Mouse (Mus musculus) embryonic facial prominence, embryonic 14.5 days (tissue): ENCODE data around the gene Gpr83. TPM values are rescaled to one million over a fixed set of nuclear protein-coding genes. Genes with fewer than 3 reads are reported as not detected.

Source experiments
- ATAC-seq: fragments of 200-750 bp; cut with Nextera tagmentation; 2 replicates; pipeline ENCODE4 v1.8.0; 2017; ENCODE audit warnings: low read depth, moderate number of reproducible peaks, moderate TSS enrichment
- DNase-seq: peaks from one replicate; pipeline ENCODE4 v3.0.0-alpha.2; 2015; ENCODE audit warnings: low spot score
- H3K27ac ChIP-seq: fragments of 300-500 bp; sonication (generic); replicated peaks from 2 replicates; pipeline ENCODE4 v1.5.1; 2014; ENCODE audit warnings: low read depth, mild to moderate bottlenecking, low read length, moderate library complexity
- H3K27me3 ChIP-seq: fragments of 300-500 bp; sonication (generic); replicated peaks from 2 replicates; pipeline ENCODE4 v1.6.1; 2014; ENCODE audit warnings: low read length; ENCODE audit not compliant: control insufficient read depth, insufficient read depth
- H3K36me3 ChIP-seq: fragments of 300-500 bp; sonication (generic); 2 replicates; pipeline ENCODE4 v1.6.1; 2014; ENCODE audit warnings: low read length, mixed read lengths; ENCODE audit not compliant: control insufficient read depth, insufficient read depth
- H3K4me1 ChIP-seq: fragments of 300-500 bp; sonication (generic); 2 replicates; pipeline ENCODE4 v1.6.1; 2014; ENCODE audit warnings: antibody characterized with exemption, low read length; ENCODE audit not compliant: control insufficient read depth, insufficient read depth
- H3K4me2 ChIP-seq: fragments of 300-500 bp; sonication (generic); 2 replicates; pipeline ENCODE4 v1.6.1; 2014; ENCODE audit warnings: low read depth, mild to moderate bottlenecking, low read length, moderate library complexity, mixed read lengths
- H3K4me3 ChIP-seq: fragments of 300-500 bp; sonication (generic); 2 replicates; pipeline ENCODE4 v1.5.1; 2014; ENCODE audit warnings: low read depth, mild to moderate bottlenecking, low read length
- H3K9ac ChIP-seq: fragments of 300-500 bp; sonication (generic); 2 replicates; pipeline ENCODE4 v1.6.1; 2014; ENCODE audit warnings: low read depth, mild to moderate bottlenecking, low read length, moderate library complexity, mixed read lengths
- H3K9me3 ChIP-seq: fragments of 300-500 bp; sonication (generic); 2 replicates; pipeline ENCODE4 v1.6.1; 2016; ENCODE audit warnings: low read length; ENCODE audit not compliant: control insufficient read depth
- WGBS: fragments of 180-500 bp; shearing (Covaris S2); extraction: QIAGEN DNeasy Blood & Tissue Kit; methylation state at CpG from one replicate; pipeline ENCODE4 v1.1.7; 2014; 5-methylcytosine and 5-hydroxymethylcytosine counted together
- polyA plus RNA-seq: library from polyadenylated mRNA; unstranded; fragments of >200 nt; fragmentation: Nextera tagmentation; extraction: Ambion mirVana; gene quantifications from 2 replicates; pipeline ENCODE4 v1.2.1, GENCODE M21; 2014

Gpr83 gene
- polyA plus RNA-seq, 1 experiment from 2014 or later = 3.2 TPM

GRCm38 (mm10) chr9:14893388-14893787 lies 33.4 kb downstream of the Gpr83 start:
- H3K9ac ChIP-seq = no peak overlapping the region
- H3K27me3 ChIP-seq = no peaks in the 10 kb centered on the region
- peaks cover 3% of the 10 kb centered on the region; the same call in 1 of the 2 replicates for H3K4me1 ChIP-seq
- H3K4me2 ChIP-seq = no peak overlapping the region
- no peaks in the 10 kb centered on the region for H3K9me3 ChIP-seq
- no peaks in the 10 kb centered on the region for H3K36me3 ChIP-seq
- WGBS = 73% methylated on average over 9 of the region's 9 CpGs
- no peak for ATAC-seq
- no peak overlapping the region for H3K27ac ChIP-seq
- H3K4me3 ChIP-seq = no peak overlapping the region
- no peak for DNase-seq

DNA sequence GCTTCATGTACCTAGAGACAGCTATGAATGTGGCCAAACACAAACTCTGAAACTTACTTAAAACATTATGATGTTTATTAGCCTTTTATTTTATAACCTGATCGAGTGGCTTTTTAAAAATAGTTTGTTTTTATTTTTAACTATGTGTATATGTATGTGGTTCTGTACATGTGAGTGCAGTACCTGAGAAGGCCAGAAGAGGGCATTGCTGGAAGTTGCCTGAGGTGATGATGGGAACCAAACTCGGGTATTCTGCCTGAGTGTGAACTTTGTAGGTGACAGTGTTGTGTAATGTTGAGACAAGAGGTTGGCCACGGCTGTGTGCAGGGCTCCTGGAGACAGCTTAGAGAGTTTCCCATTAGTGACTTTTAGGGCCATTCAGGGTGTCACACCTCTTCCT lies 34.6 kb downstream of the Gpr83 start:
- no peaks in the 10 kb centered on the region for H3K27me3 ChIP-seq
- no peak overlapping the region for H3K4me2 ChIP-seq
- H3K4me1 ChIP-seq = peaks cover 3% of the 10 kb centered on the region; the same call in 1 of the 2 replicates
- H3K9me3 ChIP-seq = no peaks in the 10 kb centered on the region
- no peaks in the 10 kb centered on the region for H3K36me3 ChIP-seq
- no peak overlapping the region for H3K9ac ChIP-seq
- DNase-seq = no peak
- no peak overlapping the region for H3K27ac ChIP-seq
- WGBS = 82% methylated on average over 3 of the region's 3 CpGs
- H3K4me3 ChIP-seq = no peak overlapping the region
- no peak for ATAC-seq

DNA sequence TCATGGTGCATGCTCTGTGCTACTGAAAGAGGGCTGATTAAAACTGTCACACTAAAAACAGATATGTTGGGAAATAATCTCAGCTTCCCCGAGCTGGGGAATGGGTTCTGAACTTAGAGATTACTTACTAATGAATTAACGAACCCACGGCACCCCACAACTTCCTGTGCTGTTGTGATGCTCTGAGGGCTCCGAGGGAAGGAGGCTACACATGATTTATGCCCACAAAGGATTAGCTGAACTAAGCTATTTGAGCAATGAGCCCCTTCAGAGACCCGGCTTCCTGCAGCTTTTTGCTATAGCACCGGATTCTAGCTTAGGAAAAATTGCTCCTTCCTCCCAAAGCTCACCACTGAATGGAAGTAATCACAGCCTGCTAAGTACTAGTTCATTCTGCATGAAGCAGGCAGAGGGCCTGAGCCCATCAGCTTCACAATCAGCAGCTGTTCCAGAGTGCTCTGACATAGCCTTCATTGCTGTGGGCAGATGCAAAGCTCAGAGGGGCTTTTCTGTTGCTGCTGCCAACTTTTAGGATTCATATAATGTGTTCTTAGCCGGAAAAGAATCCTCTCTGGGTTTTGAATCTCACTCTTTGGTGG lies 35.3 kb downstream of the Gpr83 start:
- Histone ChIP-seq H3K4me1 (peaks cover 3% of the 10 kb centered on the region; the same call in 1 of the 2 replicates), H3K36me3 (no peaks in the 10 kb centered on the region), H3K4me2 (no peak overlapping the region), H3K27me3 (no peaks in the 10 kb centered on the region), H3K9me3 (no peaks in the 10 kb centered on the region), H3K27ac (no peak overlapping the region), H3K9ac (no peak overlapping the region), H3K4me3 (no peak overlapping the region)
- 54% methylated on average over 7 of the region's 7 CpGs for WGBS
- DNase-seq = peak; percentile 77
- ATAC-seq = peak; percentile 66; the same call in 1 of the 2 replicates

- no peaks in the 10 kb centered on the region for H3K36me3 ChIP-seq
- H3K9me3 ChIP-seq = no peaks in the 10 kb centered on the region
- ATAC-seq (no peak), DNase-seq (peak; percentile 59)
- no peak overlapping the region for H3K9ac ChIP-seq
- no peak overlapping the region for H3K4me2 ChIP-seq
- no peak overlapping the region for H3K27ac ChIP-seq
- no peaks in the 10 kb centered on the region for H3K27me3 ChIP-seq
- peaks cover 3% of the 10 kb centered on the region; the same call in 1 of the 2 replicates for H3K4me1 ChIP-seq
- H3K4me3 ChIP-seq = no peak overlapping the region
- WGBS = 53% methylated on average over 3 of the region's 3 CpGs
These were observed 37.1 kb downstream of the Gpr83 start for GRCm38 (mm10) chr9:14897102-14897501.

DNA sequence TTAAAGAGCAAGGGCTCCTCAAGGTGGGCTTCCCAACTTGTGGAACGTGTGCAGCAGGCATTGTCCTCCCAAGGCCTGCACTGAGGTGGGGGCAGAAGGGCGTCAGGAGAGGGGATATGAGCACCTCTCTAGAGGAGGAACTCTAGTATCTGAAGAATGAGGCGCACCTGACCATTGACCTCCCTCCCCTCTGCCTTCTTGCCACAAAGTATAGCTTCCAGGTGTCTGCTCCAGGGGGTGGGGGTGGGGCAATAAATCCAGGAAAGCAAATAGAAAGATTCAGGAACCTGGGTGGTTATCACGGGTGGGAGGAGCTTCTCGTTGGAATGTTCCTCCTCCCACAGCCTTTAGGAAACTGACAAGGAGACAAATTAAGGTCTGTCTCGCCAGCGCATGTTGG lies 41.7 kb downstream of the Gpr83 start:
- Histone ChIP-seq H3K4me2 (no peak overlapping the region), H3K27ac (no peak overlapping the region), H3K4me1 (peaks cover 29% of the 10 kb centered on the region), H3K9me3 (no peaks in the 10 kb centered on the region), H3K27me3 (no peaks in the 10 kb centered on the region), H3K9ac (no peak overlapping the region), H3K4me3 (no peak overlapping the region), H3K36me3 (no peaks in the 10 kb centered on the region)
- DNase-seq = no peak
- ATAC-seq = no peak
- 67% methylated on average over 7 of the region's 7 CpGs for WGBS

DNA sequence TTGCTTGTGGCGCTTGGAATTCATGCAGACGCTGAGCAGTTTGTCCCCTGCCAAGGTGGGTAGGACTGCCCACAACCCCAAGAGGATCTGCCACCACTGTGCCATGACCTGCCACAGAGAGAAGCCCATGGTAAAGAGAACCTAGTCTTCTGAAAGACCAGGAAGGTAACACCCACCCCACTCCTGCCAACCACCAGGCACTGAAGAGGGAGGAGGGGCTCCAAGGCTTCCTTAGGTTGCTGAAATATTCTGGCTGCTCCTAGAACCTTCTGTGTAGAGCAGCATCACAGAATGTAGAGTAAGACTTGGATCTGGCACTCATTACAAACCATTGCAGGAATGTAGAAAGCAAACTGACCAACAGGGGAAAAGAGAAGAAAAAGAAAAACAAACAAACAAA lies 42.4 kb downstream of the Gpr83 start:
- Histone ChIP-seq H3K27ac (no peak overlapping the region), H3K4me3 (no peak overlapping the region), H3K36me3 (no peaks in the 10 kb centered on the region), H3K9ac (no peak overlapping the region), H3K27me3 (no peaks in the 10 kb centered on the region), H3K4me1 (peaks cover 25% of the 10 kb centered on the region), H3K9me3 (no peaks in the 10 kb centered on the region), H3K4me2 (no peak overlapping the region)
- ATAC-seq (no peak), DNase-seq (no peak)
- 88% methylated on average over 2 of the region's 2 CpGs for WGBS

- Histone ChIP-seq H3K9ac (no peak overlapping the region), H3K4me1 (peaks cover 25% of the 10 kb centered on the region), H3K27me3 (no peaks in the 10 kb centered on the region), H3K27ac (no peak overlapping the region), H3K4me2 (no peak overlapping the region), H3K36me3 (no peaks in the 10 kb centered on the region), H3K9me3 (no peaks in the 10 kb centered on the region), H3K4me3 (no peak overlapping the region)
- WGBS = 81% methylated on average over 3 of the region's 3 CpGs
- ATAC-seq (no peak), DNase-seq (no peak)
These were observed 43.0 kb downstream of the Gpr83 start for GRCm38 (mm10) chr9:14903006-14903405.

GRCm38 (mm10) chr9:14903581-14904378 lies 43.8 kb downstream of the Gpr83 start, which contains the start of gene Izumo1r:
Izumo1r (minus strand) TSS chr9:14903949.
- H3K4me1 ChIP-seq = peaks cover 25% of the 10 kb centered on the region
- no peak within 1 kb of the TSS for H3K4me2 ChIP-seq
- no peaks in the 10 kb centered on the region for H3K9me3 ChIP-seq
- WGBS = 31% methylated on average over 11 of the region's 11 CpGs
- peak; percentile 70 for DNase-seq
- ATAC-seq = peak; percentile 76
- no peaks in the 10 kb centered on the region for H3K36me3 ChIP-seq
- no peak within 1 kb of the TSS for H3K4me3 ChIP-seq
- no peak within 1 kb of the TSS for H3K9ac ChIP-seq
- no peaks in the 10 kb centered on the region for H3K27me3 ChIP-seq
- H3K27ac ChIP-seq = no peak within 1 kb of the TSS
